ENCODE assay signal across 11 mouse cellular contexts in genomic region chr6:43337491-43337961, GRCm38 (mm10). TPM values are rescaled to one million over a fixed set of nuclear protein-coding genes. Genes with fewer than 3 reads are reported as not detected.
DNase-seq lines count a peak whose midpoint lies in the region; ATAC-seq and TF ChIP-seq lines count a peak whose summit lies in the region.
"Had no signal": no experiment of that assay in that cellular context is flagged by ENCODE, and none has a peak within 500 bp of the region (broad histone marks: within the 10 kb centered on the region; RNA-seq: fewer than 3 reads in every experiment).

No protein-coding gene starts in this region.

- H3K4me1 ChIP-seq in midbrain, embryonic 13.5 days (replicated peaks) = peaks cover 10% of the 10 kb centered on the region; the same call in 1 of the 2 replicates
- H3K4me1 ChIP-seq in midbrain, embryonic 10.5 days = no peaks in the 10 kb centered on the region
- H3K4me1 ChIP-seq in kidney, postnatal 0 days (replicated peaks; ENCODE audit: insufficient read depth, low read length) = no peaks in the 10 kb centered on the region
- peaks cover 2% of the 10 kb centered on the region; the same call in 1 of the 2 replicates for H3K4me1 ChIP-seq in neural tube, embryonic 14.5 days (ENCODE audit: control insufficient read depth, insufficient read depth, low read length)

- no peak overlapping the region for H3K27ac ChIP-seq in midbrain, embryonic 13.5 days
- no peak overlapping the region for H3K27ac ChIP-seq in midbrain, embryonic 10.5 days (replicated peaks)
- H3K27ac ChIP-seq in kidney, postnatal 0 days = no peak overlapping the region
- H3K27ac ChIP-seq in neural tube, embryonic 14.5 days (ENCODE audit: low read depth, low read length) = no peak overlapping the region

- peak; percentile 77 for ATAC-seq in midbrain, embryonic 13.5 days
- ATAC-seq in kidney, postnatal 0 days (replicated peaks; ENCODE audit: low FRiP score, low read depth) = peak; percentile 86
- peak; percentile 86 for ATAC-seq in neural tube, embryonic 14.5 days (ENCODE audit: low read depth)

- no peaks in the 10 kb centered on the region for H3K27me3 ChIP-seq in midbrain, embryonic 13.5 days
- H3K27me3 ChIP-seq in midbrain, embryonic 10.5 days (ENCODE audit: low read depth, poor library complexity, severe bottlenecking) = no peaks in the 10 kb centered on the region
- H3K27me3 ChIP-seq in kidney, postnatal 0 days (ENCODE audit: insufficient read depth, low read length) = no peaks in the 10 kb centered on the region
- no peaks in the 10 kb centered on the region for H3K27me3 ChIP-seq in neural tube, embryonic 14.5 days (ENCODE audit: control insufficient read depth, insufficient read depth, low read length)

- no peaks in the 10 kb centered on the region for H3K36me3 ChIP-seq in midbrain, embryonic 13.5 days
- H3K36me3 ChIP-seq in midbrain, embryonic 10.5 days = no peaks in the 10 kb centered on the region
- H3K36me3 ChIP-seq in kidney, postnatal 0 days (ENCODE audit: insufficient read depth, low read length) = no peaks in the 10 kb centered on the region
- no peaks in the 10 kb centered on the region for H3K36me3 ChIP-seq in neural tube, embryonic 14.5 days (ENCODE audit: control insufficient read depth, insufficient read depth, low read length)
- H3K36me3 ChIP-seq: G1E had no signal

- H3K4me3 ChIP-seq in midbrain, embryonic 13.5 days (replicated peaks) = no peak overlapping the region
- H3K4me3 ChIP-seq in midbrain, embryonic 10.5 days = no peak overlapping the region
- no peak overlapping the region for H3K4me3 ChIP-seq in kidney, postnatal 0 days (replicated peaks; ENCODE audit: low read depth, low read length)
- H3K4me3 ChIP-seq in neural tube, embryonic 14.5 days (ENCODE audit: low read depth, low read length) = no peak overlapping the region
- H3K4me3 ChIP-seq: erythroblast, embryonic 14.5 days had no signal

- no peak overlapping the region for H3K4me2 ChIP-seq in midbrain, embryonic 13.5 days (replicated peaks)
- H3K4me2 ChIP-seq in kidney, postnatal 0 days (ENCODE audit: low read length) = no peak overlapping the region
- no peak overlapping the region for H3K4me2 ChIP-seq in neural tube, embryonic 14.5 days (ENCODE audit: low read depth, low read length)

- H3K9ac ChIP-seq in midbrain, embryonic 13.5 days (replicated peaks) = no peak overlapping the region
- H3K9ac ChIP-seq in kidney, postnatal 0 days (ENCODE audit: low read depth, low read length) = no peak overlapping the region
- H3K9ac ChIP-seq in neural tube, embryonic 14.5 days (replicated peaks; ENCODE audit: low read depth, low read length) = no peak overlapping the region

- intact Hi-C loops in left cerebral cortex, postnatal 36 days (cut with DNase I) = loop anchor here (10.0 kb wide), 1 partner anchor 83 kb away; no protein-coding TSS in a partner anchor

- TF ChIP-seq CTCF in kidney, postnatal 0 days (IDR thresholded peaks at IDR 0.05; ENCODE audit: low read depth) = no peak

- 52% methylated on average over 10 of the region's 10 CpGs for WGBS in midbrain, embryonic 13.5 days
- 67% methylated on average over 10 of the region's 10 CpGs for WGBS in midbrain, embryonic 10.5 days
- WGBS in kidney, postnatal 0 days = 34% methylated on average over 10 of the region's 10 CpGs
- WGBS in neural tube, embryonic 14.5 days = 39% methylated on average over 10 of the region's 10 CpGs

- H3K9me3 ChIP-seq in midbrain, embryonic 13.5 days = no peaks in the 10 kb centered on the region
- H3K9me3 ChIP-seq in midbrain, embryonic 10.5 days (replicated peaks) = no peaks in the 10 kb centered on the region
- no peaks in the 10 kb centered on the region for H3K9me3 ChIP-seq in kidney, postnatal 0 days (replicated peaks; ENCODE audit: low read length)
- no peaks in the 10 kb centered on the region for H3K9me3 ChIP-seq in neural tube, embryonic 14.5 days (ENCODE audit: control insufficient read depth, low read length)
- H3K9me3 ChIP-seq: G1E had no signal

- DNase-seq in midbrain, embryonic 10.5 days (ENCODE audit: low spot score) = no peak
- peak; percentile 40 for DNase-seq in heart, adult 8-10 months (ENCODE audit: low spot score)
- peak; percentile 13 for DNase-seq in kidney, postnatal 0 days (ENCODE audit: low spot score)
- no peak for DNase-seq in frontal cortex, adult 2 months (ENCODE audit: extremely low spot score in 1 of 2, low spot score in 1 of 2)
- DNase-seq in left cerebral cortex, postnatal 36 days (ENCODE audit: low spot score in 2 of 2) = no peak
- DNase-seq in right cerebral cortex, postnatal 14 days = no peak

RNA-seq across cellular contexts. Expression of gene Nobox, which starts 28.2 kb away (rescaled TPM):
- not detected in 2 replicates for polyA plus RNA-seq in midbrain, embryonic 13.5 days (2015; fragmentation: Nextera tagmentation; extraction: Ambion mirVana)
- polyA plus RNA-seq in midbrain, embryonic 10.5 days (2016; fragmentation: Nextera tagmentation; extraction: Ambion mirVana) = not detected in 2 replicates
- not detected for total RNA-seq in heart, adult 8-10 months (2022)
- not detected in 2 replicates for polyA plus RNA-seq in kidney, postnatal 0 days (2015; fragmentation: Nextera tagmentation; extraction: Ambion mirVana)
- polyA plus RNA-seq in neural tube, embryonic 14.5 days (2014; fragmentation: Nextera tagmentation; extraction: Ambion mirVana) = not detected in 2 replicates
- polyA plus RNA-seq in frontal cortex, adult 2 months (2012; rRNA removed) = 0.10 TPM in 1 of 2 replicates, not detected in the other
- total RNA-seq in left cerebral cortex, postnatal 36 days (2021) = under 1 TPM in 1 of 2 experiments, not detected in 1; 0.52 TPM
- total RNA-seq: G1E; neutrophil, adult 5-6 weeks had no signal
- polyA plus RNA-seq: erythroblast, embryonic 14.5 days had no signal

Comparison
In these comparisons a context has a peak if more than half of its experiments do, and no peak if none do; other contexts are left out.
1. DNase-seq: peak in heart, adult 8-10 months (single experiment) and kidney, postnatal 0 days (single experiment); none in midbrain, embryonic 10.5 days (single experiment), frontal cortex, adult 2 months (0 of 2), left cerebral cortex, postnatal 36 days (0 of 2) and right cerebral cortex, postnatal 14 days (single experiment).
2. Peak in every context shown above with its lines, with median percentiles within 50 percentile points of each other: ATAC-seq.